Mouse (Mus musculus) forebrain, embryonic 14.5 days (tissue): ENCODE results near the gene Dnmt3a. TPM values are rescaled to one million over a fixed set of nuclear protein-coding genes. Genes with fewer than 3 reads are reported as not detected.

Experiments used
- ATAC-seq: fragments of 200-750 bp; cut with Nextera tagmentation; 2 replicates; pipeline ENCODE4 v1.8.0; 2017; ENCODE audit warnings: mild to moderate bottlenecking, moderate library complexity
- DNase-seq: peaks from one replicate; pipeline ENCODE4 v3.0.0-alpha.2; 2015; ENCODE audit warnings: low spot score
- H3K27ac ChIP-seq: fragments of 300-500 bp; sonication (generic); 2 replicates; pipeline ENCODE4 v1.5.1; 2014; ENCODE audit warnings: low read depth, mild to moderate bottlenecking, control low read depth, low read length, moderate library complexity
- H3K27me3 ChIP-seq: fragments of 300-500 bp; sonication (generic); replicated peaks from 2 replicates; pipeline ENCODE4 v1.6.1; 2014; ENCODE audit warnings: low read length, control low read depth, mixed read lengths; ENCODE audit not compliant: control insufficient read depth, insufficient read depth
- H3K36me3 ChIP-seq: fragments of 300-500 bp; sonication (generic); 2 replicates; pipeline ENCODE4 v1.6.1; 2014; ENCODE audit warnings: low read length, control low read depth; ENCODE audit not compliant: control insufficient read depth, insufficient read depth
- H3K4me1 ChIP-seq: fragments of 300-500 bp; sonication (generic); 2 replicates; pipeline ENCODE4 v1.6.1; 2014; ENCODE audit warnings: antibody characterized with exemption, low read length, control low read depth; ENCODE audit not compliant: control insufficient read depth, insufficient read depth
- H3K4me2 ChIP-seq: fragments of 300-500 bp; sonication (generic); 2 replicates; pipeline ENCODE4 v1.6.1; 2014; ENCODE audit warnings: mild to moderate bottlenecking, control low read depth, low read length
- H3K4me3 ChIP-seq: fragments of 300-500 bp; sonication (generic); 2 replicates; pipeline ENCODE4 v1.5.1; 2014; ENCODE audit warnings: low read depth, low read length, control low read depth
- H3K9ac ChIP-seq: fragments of 300-500 bp; sonication (generic); 2 replicates; pipeline ENCODE4 v1.6.1; 2014; ENCODE audit warnings: mild to moderate bottlenecking, low read length, control low read depth, moderate library complexity
- H3K9me3 ChIP-seq: fragments of 300-500 bp; sonication (generic); replicated peaks from 2 replicates; pipeline ENCODE4 v1.6.1; 2016; ENCODE audit warnings: low read length, control low read depth, mixed read lengths; ENCODE audit not compliant: control insufficient read depth
- WGBS: fragments of 180-500 bp; shearing (Covaris S2); extraction: QIAGEN DNeasy Blood & Tissue Kit; methylation state at CpG from one replicate; pipeline ENCODE4 v1.1.7; 2014; 5-methylcytosine and 5-hydroxymethylcytosine counted together
- polyA plus RNA-seq: library from polyadenylated mRNA; unstranded; fragments of >200 nt; fragmentation: Nextera tagmentation; extraction: Ambion mirVana; gene quantifications from 2 replicates; pipeline ENCODE4 v1.2.1, GENCODE M21; 2014

Dnmt3a gene
- polyA plus RNA-seq, 1 experiment from 2014 or later: 28.0 TPM

DNA sequence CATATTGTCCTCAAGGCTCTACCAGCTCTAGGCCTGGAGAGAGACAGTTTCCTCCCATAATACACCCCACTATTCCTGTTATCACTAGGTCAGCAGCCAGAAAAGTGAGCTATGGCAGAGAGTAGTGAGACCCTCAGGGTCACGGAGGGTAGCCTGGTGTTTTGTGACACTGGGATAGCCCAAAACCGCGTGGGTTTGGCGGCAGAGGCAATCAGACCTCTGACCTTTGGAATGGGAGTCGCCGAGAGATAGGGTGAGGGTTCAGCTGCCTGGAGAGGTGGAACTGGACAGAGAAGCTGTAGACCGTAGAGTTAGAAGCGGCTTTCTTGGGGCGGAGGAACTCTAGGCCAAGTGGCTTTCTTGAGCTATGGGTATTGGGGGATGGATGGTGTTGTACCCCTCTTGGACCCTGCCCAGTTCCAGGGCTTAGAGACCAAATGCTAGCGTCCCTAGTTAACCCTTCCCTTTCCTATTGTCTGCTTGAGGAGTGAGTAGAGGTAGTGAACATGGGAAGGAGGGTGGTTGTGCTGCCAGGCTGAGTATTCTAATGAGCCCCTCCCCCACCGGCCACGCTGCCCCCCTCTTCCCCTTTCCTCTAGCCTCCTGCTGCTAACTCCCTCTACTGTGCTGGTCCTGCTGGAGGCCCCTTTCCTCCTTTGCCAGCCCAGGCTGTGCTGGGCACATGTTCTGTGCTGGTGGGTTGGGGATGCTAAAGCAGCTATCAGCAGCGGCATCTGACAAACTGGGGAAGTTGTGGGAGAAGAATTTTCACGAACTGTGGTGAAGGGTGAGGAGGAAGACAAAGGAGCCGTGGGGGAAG is 86.6 kb downstream of the Dnmt3a start:
- Histone ChIP-seq H3K27me3 (no peaks in the 10 kb centered on the region), H3K9ac (peak overlapping the region; percentile 67), H3K4me1 (peaks cover 40% of the 10 kb centered on the region), H3K4me2 (peak overlapping the region; percentile 56), H3K36me3 (peaks cover 23% of the 10 kb centered on the region), H3K9me3 (no peaks in the 10 kb centered on the region), H3K27ac (peak overlapping the region; percentile 84), H3K4me3 (peak overlapping the region; percentile 40)
- WGBS: 2% methylated on average over 15 of the region's 15 CpGs
- ATAC-seq (peak; percentile 49), DNase-seq (peak; percentile 59)

GRCm38 (mm10) chr12:3893335-3893734 is 87.5 kb downstream of the Dnmt3a start:
- Histone ChIP-seq H3K9ac (peak overlapping the region; percentile 67), H3K4me1 (peaks cover 32% of the 10 kb centered on the region)
- WGBS: 51% methylated on average over 6 of the region's 6 CpGs

DNA sequence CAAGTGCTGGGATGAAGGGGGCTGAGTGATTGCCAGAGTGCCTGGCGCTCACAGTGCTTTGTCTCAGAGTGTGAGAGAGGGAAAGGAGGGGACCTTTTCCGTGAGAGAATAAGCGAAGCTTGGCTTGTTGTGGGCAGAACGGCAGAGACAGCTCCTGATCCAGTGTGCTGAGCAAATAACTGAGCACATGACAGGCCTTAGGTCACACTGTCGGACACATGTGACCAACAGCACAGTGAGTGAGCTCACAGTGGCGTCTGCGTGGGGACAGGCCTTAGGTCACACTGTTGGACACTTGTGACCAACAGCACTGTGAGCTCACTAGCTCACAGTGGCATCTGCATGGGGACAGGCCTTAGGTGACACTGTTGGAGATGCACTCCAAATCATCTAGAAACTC is 88.7 kb downstream of the Dnmt3a start:
- Histone ChIP-seq H3K4me1 (peaks cover 25% of the 10 kb centered on the region), H3K4me3 (no peak overlapping the region), H3K9ac (0 out of 2 replicates have a peak overlapping the region, but pooled peaks have one; percentile 29), H3K27ac (no peak overlapping the region), H3K36me3 (peaks cover 41% of the 10 kb centered on the region), H3K9me3 (no peaks in the 10 kb centered on the region), H3K4me2 (no peak overlapping the region), H3K27me3 (no peaks in the 10 kb centered on the region)
- DNase-seq (no peak), ATAC-seq (no peak)
- 58% methylated on average over 7 of the region's 7 CpGs for WGBS

More at GRCm38 (mm10) chr12:3893335-3893734, 87.5 kb downstream of the Dnmt3a start:
- H3K27ac ChIP-seq: peak overlapping the region; percentile 84; the same call in 1 of the 2 replicates
- no peaks in the 10 kb centered on the region for H3K9me3 ChIP-seq
- DNase-seq (no peak), ATAC-seq (no peak)
- H3K4me2 ChIP-seq: peak overlapping the region; percentile 56
- H3K27me3 ChIP-seq: no peaks in the 10 kb centered on the region
- peak overlapping the region; percentile 40 for H3K4me3 ChIP-seq
- H3K36me3 ChIP-seq: peaks cover 31% of the 10 kb centered on the region

- no peaks in the 10 kb centered on the region for H3K9me3 ChIP-seq
- WGBS: 94% methylated on average over 9 of the region's 9 CpGs
Observed at GRCm38 (mm10) chr12:3897057-3897545, 91.3 kb downstream of the Dnmt3a start.

GRCm38 (mm10) chr12:3898811-3899210 is 93.0 kb downstream of the Dnmt3a start:
- H3K4me2 ChIP-seq: no peak overlapping the region
- peaks cover 79% of the 10 kb centered on the region for H3K36me3 ChIP-seq
- no peak overlapping the region for H3K4me3 ChIP-seq
- WGBS: 92% methylated on average over 2 of the region's 2 CpGs
- ATAC-seq (no peak), DNase-seq (no peak)
- no peak overlapping the region for H3K9ac ChIP-seq
- H3K27ac ChIP-seq: no peak overlapping the region
- peaks cover 3% of the 10 kb centered on the region; the same call in 1 of the 2 replicates for H3K4me1 ChIP-seq
- no peaks in the 10 kb centered on the region for H3K9me3 ChIP-seq
- no peaks in the 10 kb centered on the region for H3K27me3 ChIP-seq

More at GRCm38 (mm10) chr12:3897057-3897545, 91.3 kb downstream of the Dnmt3a start:
- DNase-seq (no peak), ATAC-seq (no peak)
- Histone ChIP-seq H3K27ac (no peak overlapping the region), H3K4me3 (no peak overlapping the region), H3K4me2 (no peak overlapping the region), H3K27me3 (no peaks in the 10 kb centered on the region), H3K4me1 (peaks cover 13% of the 10 kb centered on the region), H3K9ac (no peak overlapping the region), H3K36me3 (peaks cover 63% of the 10 kb centered on the region)

GRCm38 (mm10) chr12:3905436-3905835 is 99.6 kb downstream of the Dnmt3a start:
- 95% methylated on average over 9 of the region's 9 CpGs for WGBS
- H3K27me3 ChIP-seq: no peaks in the 10 kb centered on the region
- H3K4me1 ChIP-seq: no peaks in the 10 kb centered on the region
- H3K27ac ChIP-seq: no peak overlapping the region
- no peak overlapping the region for H3K4me2 ChIP-seq
- H3K4me3 ChIP-seq: no peak overlapping the region
- no peak for ATAC-seq
- no peaks in the 10 kb centered on the region for H3K9me3 ChIP-seq
- no peak overlapping the region for H3K9ac ChIP-seq
- DNase-seq: no peak
- H3K36me3 ChIP-seq: peaks cover 93% of the 10 kb centered on the region

GRCm38 (mm10) chr12:3906308-3906707 is 100.5 kb downstream of the Dnmt3a start:
- H3K4me1 ChIP-seq: no peaks in the 10 kb centered on the region
- H3K27me3 ChIP-seq: no peaks in the 10 kb centered on the region
- DNase-seq (no peak), ATAC-seq (no peak)
- no peak overlapping the region for H3K4me3 ChIP-seq
- H3K36me3 ChIP-seq: peaks cover 90% of the 10 kb centered on the region
- H3K4me2 ChIP-seq: no peak overlapping the region
- no peaks in the 10 kb centered on the region for H3K9me3 ChIP-seq
- H3K9ac ChIP-seq: no peak overlapping the region
- H3K27ac ChIP-seq: no peak overlapping the region

DNA sequence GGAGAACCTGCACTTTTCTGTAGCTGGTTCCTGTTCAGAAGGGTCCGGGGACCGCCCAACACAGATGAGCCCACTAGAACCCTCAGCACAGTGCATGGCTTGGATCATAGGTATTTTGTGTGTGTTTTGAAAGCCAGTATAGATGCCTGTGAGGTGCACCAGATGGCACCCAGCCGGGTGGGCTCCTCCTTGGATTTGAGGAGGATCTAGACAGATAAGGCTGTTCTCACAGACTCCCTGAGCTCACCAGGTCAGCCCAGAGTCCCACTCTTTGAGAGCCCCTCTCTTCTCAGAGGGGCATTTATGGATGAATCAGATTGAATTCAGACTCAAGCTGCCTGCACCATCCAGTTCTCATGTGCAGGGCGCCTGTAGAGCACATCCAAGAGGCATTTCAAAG is 101.2 kb downstream of the Dnmt3a start:
- H3K27me3 ChIP-seq: no peaks in the 10 kb centered on the region
- no peaks in the 10 kb centered on the region for H3K4me1 ChIP-seq
- H3K36me3 ChIP-seq: peaks cover 86% of the 10 kb centered on the region
- H3K4me3 ChIP-seq: no peak overlapping the region
- ATAC-seq (no peak), DNase-seq (no peak)
- 88% methylated on average over 4 of the region's 4 CpGs for WGBS
- no peaks in the 10 kb centered on the region for H3K9me3 ChIP-seq
- H3K9ac ChIP-seq: no peak overlapping the region
- H3K4me2 ChIP-seq: no peak overlapping the region
- H3K27ac ChIP-seq: no peak overlapping the region

DNA sequence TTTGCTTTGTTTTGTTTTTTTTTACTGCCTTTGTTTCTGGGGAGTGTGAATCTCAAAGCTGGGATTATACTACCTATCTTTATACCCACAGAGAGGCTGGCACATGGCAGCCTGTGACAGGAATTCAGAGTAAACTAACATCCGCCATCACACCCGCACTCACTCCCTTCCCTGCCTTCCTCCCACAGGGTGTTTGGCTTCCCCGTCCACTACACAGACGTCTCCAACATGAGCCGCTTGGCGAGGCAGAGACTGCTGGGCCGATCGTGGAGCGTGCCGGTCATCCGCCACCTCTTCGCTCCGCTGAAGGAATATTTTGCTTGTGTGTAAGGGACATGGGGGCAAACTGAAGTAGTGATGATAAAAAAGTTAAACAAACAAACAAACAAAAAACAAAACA is 101.6 kb downstream of the Dnmt3a start:
- Histone ChIP-seq H3K4me1 (no peaks in the 10 kb centered on the region), H3K4me3 (no peak overlapping the region), H3K9ac (no peak overlapping the region), H3K4me2 (no peak overlapping the region), H3K27ac (no peak overlapping the region), H3K27me3 (no peaks in the 10 kb centered on the region), H3K36me3 (peaks cover 82% of the 10 kb centered on the region), H3K9me3 (no peaks in the 10 kb centered on the region)
- DNase-seq: no peak
- WGBS: 74% methylated on average over 13 of the region's 13 CpGs
- no peak for ATAC-seq
